ENCODE assay signal across 8 mouse cellular contexts in genomic region chr3:95950763-95951551, GRCm38 (mm10). TPM values are rescaled to one million over a fixed set of nuclear protein-coding genes. Genes with fewer than 3 reads are reported as not detected.
A peak's percentile ranks its signal among the peaks of the same experiment; 100 is the strongest.
DNase-seq lines count a peak whose midpoint lies in the region; ATAC-seq lines count a peak whose summit lies in the region.

No protein-coding gene starts in this region.

- H3K9ac ChIP-seq in hindbrain, embryonic 14.5 days = peak overlapping the region; percentile 78

- H3K27ac ChIP-seq in hindbrain, embryonic 14.5 days = peak overlapping the region; percentile 100

- WGBS in hindbrain, embryonic 14.5 days = 2% methylated on average over 49 of the region's 49 CpGs

- H3K4me1 ChIP-seq in hindbrain, embryonic 14.5 days (replicated peaks; ENCODE audit: control insufficient read depth, insufficient read depth, low read length) = 0 out of 2 replicates have a peak, but pooled peaks cover 5% of the 10 kb centered on the region

- no peaks in the 10 kb centered on the region for H3K27me3 ChIP-seq in hindbrain, embryonic 14.5 days (ENCODE audit: control insufficient read depth, insufficient read depth, low read length)

- peak; percentile 98 for ATAC-seq in hindbrain, embryonic 14.5 days (ENCODE audit: low FRiP score)

- H3K4me2 ChIP-seq in hindbrain, embryonic 14.5 days (replicated peaks) = peak overlapping the region; percentile 75

- H3K9me3 ChIP-seq in hindbrain, embryonic 14.5 days (ENCODE audit: control insufficient read depth, low read length) = no peaks in the 10 kb centered on the region

- H3K4me3 ChIP-seq in hindbrain, embryonic 14.5 days (replicated peaks; ENCODE audit: low read length) = peak overlapping the region; percentile 55

- peaks cover 15% of the 10 kb centered on the region; the same call in 1 of the 2 replicates for H3K36me3 ChIP-seq in hindbrain, embryonic 14.5 days (replicated peaks; ENCODE audit: control insufficient read depth, insufficient read depth)

- peak; percentile 92 for DNase-seq in R1 (ENCODE audit: low read depth, low spot score)
- peak; percentile 94 to 96 for DNase-seq in cerebellum, postnatal 25 days
- DNase-seq in frontal cortex, postnatal 25 days (ENCODE audit: low spot score in 2 of 2) = peak; percentile 87 to 88
- DNase-seq in hindbrain, embryonic 14.5 days (ENCODE audit: low spot score) = peak; percentile 95
- peak; percentile 91 for DNase-seq in left cerebral cortex, adult 11 months (ENCODE audit: low spot score)
- peak; percentile 90 to 92 for DNase-seq in lung, postnatal 4 days
- DNase-seq in retina, postnatal 7 days (ENCODE audit: low read depth, low spot score) = peak; percentile 85
- DNase-seq in urinary bladder, adult 2 months (ENCODE audit: low spot score) = peak; percentile 88

RNA-seq across cellular contexts. Expression of gene Anp32e, which starts 21.9 kb away (rescaled TPM):
- 37.1 and 37.5 TPM in 2 replicates for polyA plus RNA-seq in hindbrain, embryonic 14.5 days (2014; fragmentation: Nextera tagmentation; extraction: Ambion mirVana)
- 53.4 and 78.9 TPM in 2 replicates for polyA plus RNA-seq in urinary bladder, adult 2 months (2012; rRNA removed)

RNA-seq across cellular contexts. Expression of gene Plekho1, which starts 44.8 kb away (rescaled TPM):
- polyA plus RNA-seq in hindbrain, embryonic 14.5 days (2014; fragmentation: Nextera tagmentation; extraction: Ambion mirVana) = 47.1 and 49.0 TPM in 2 replicates
- 196 and 224 TPM in 2 replicates for polyA plus RNA-seq in urinary bladder, adult 2 months (2012; rRNA removed)

RNA-seq across cellular contexts. Expression of gene Car14, which starts 46.5 kb away (rescaled TPM):
- 12.1 and 13.0 TPM in 2 replicates for polyA plus RNA-seq in hindbrain, embryonic 14.5 days (2014; fragmentation: Nextera tagmentation; extraction: Ambion mirVana)
- polyA plus RNA-seq in urinary bladder, adult 2 months (2012; rRNA removed) = 14.7 and 17.0 TPM in 2 replicates

RNA-seq across cellular contexts. Expression of gene Aph1a, which starts 57.2 kb away (rescaled TPM):
- 34.9 and 38.6 TPM in 2 replicates for polyA plus RNA-seq in hindbrain, embryonic 14.5 days (2014; fragmentation: Nextera tagmentation; extraction: Ambion mirVana)
- polyA plus RNA-seq in urinary bladder, adult 2 months (2012; rRNA removed) = 84.0 and 96.2 TPM in 2 replicates

RNA-seq across cellular contexts. Expression of gene BC028528, which starts 59.2 kb away (rescaled TPM):
- 16.1 and 26.2 TPM in 2 replicates for polyA plus RNA-seq in hindbrain, embryonic 14.5 days (2014; fragmentation: Nextera tagmentation; extraction: Ambion mirVana)
- polyA plus RNA-seq in urinary bladder, adult 2 months (2012; rRNA removed) = 28.6 and 30.4 TPM in 2 replicates

Comparison
In these comparisons a context has a peak if more than half of its experiments do, and no peak if none do; other contexts are left out.
1. Peak in every context shown above with its lines: DNase-seq, ATAC-seq, H3K4me3 ChIP-seq and H3K27ac ChIP-seq.